Mouse (Mus musculus) cerebellum, adult 11-12 months (tissue): ENCODE data around the gene Wrb.
"Not testable (repeated sequence)": the region's sequence is repeated elsewhere in the genome, so short reads cannot be mapped to it uniquely, and the experiment has no call there.

ENCODE experiments used
- DNase-seq: peaks from one replicate; pipeline ENCODE4 v3.0.0; 2022

The Wrb gene

DNA sequence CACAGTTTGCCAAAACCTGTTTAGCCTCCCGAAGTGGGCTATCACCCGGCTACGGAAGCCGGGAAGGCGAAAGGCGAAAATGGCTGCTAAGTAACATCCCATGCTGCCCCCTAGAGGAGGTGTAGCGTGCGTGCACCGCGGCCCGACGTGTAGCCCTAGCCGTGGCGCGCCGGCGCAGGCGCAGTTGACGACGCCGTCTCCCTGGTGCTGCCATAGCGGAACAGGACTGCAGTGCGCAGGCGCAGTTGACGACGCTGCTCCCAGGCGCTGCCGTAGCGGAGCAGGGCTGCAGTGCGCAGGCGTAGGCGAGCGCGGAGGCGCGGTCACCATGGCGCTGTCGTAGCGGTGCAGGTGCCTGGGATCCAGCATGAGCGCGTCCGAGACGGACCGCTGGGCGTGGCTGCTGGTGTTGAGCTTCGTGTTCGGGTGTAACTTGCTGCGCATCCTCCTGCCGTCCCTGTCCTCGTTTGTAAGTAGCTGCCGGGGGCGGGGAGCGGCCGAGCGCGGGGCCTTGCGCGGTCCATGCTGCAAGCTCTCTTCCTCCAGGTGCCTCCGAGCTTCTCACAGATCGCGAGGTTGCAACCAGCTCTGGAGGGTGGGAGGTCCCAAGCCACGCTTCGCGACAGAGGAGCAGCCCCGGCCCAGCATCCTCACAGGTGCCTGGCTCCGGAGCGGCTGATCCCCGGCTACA lies at the start of gene Wrb:
Wrb (plus strand) TSS at position 298 of the 691 bp plus-strand sequence.
- peak; percentile 100 for DNase-seq

- DNase-seq: no peak
These were observed 49.2 kb upstream of the Wrb start for GRCm38 (mm10) chr16:96095966-96096365.

DNA sequence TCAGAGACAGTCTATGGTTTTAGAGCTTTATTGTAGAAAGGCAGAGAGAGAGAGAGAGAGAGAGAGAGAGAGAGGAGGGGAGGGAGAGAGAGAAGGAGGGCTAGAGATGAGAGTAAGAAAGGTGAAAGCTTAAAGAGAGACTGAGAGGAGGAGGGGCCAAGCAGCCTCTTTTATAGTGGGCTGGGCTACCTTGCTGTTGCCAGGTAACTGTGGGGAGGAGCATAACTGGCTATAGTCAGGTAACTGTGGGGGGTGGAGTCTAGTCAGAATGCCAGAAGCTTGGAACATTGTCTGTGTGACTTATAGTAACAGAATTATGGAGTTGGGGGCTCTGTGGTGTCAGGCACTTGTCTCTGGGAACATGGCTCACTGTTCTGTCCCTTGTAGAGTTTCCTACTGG lies 47.4 kb upstream of the Wrb start:
- not testable (repeated sequence) for DNase-seq

DNA sequence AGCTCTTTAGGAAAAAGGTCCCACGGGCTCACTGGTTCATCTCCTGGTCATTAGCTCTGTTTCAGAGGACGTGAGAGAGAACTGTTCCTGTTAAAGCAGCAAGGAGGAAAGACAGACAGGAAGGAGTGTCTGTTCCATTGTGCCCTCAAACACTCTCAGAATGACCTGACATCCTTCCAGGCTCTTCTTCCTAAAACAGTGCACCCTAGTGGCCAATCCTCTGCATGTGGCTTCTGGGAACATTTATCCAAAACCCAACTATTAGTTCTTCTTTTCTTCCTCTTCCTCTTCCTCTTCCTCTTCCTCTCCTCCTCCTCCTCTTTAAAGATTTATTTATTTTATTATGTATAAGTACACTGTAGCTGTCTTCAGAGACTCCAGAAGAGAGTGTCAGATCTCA lies 42.2 kb upstream of the Wrb start:
- no peak for DNase-seq

GRCm38 (mm10) chr16:96109673-96110072 lies 35.5 kb upstream of the Wrb start:
- DNase-seq: no peak

DNA sequence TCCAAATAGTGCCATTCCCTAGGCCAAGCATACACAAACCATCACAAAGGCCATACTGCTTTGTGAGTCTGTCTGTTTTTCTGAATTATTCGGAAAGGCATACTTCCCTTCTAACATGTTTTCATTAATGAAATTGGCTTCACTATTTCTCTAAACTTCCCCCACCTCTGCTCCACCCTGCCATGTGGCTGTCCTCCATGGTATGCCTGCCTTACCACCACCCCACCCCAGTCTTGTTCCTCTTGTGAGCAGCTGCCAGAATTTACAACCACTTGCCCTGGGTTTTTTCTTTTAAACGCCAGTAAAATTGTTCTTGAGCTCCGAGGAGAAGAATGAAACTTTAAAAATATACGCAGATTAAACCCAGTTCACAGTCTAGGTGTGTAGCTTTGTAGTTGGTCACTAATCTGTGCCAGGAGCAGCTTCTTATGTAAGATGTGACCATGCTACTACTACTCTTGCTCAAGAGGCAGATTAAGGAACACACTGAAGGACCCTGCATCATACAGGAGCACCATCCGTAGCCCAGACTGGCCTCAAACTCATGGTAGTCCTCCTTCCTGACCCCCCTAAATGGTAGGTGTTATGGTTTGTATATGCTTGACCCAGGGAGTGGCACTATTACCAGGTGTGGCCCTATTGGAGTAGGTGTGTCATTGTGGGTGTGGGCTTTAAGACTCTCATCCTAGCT lies 34.4 kb upstream of the Wrb start:
- no peak for DNase-seq

- DNase-seq: no peak
These were observed 32.4 kb upstream of the Wrb start for GRCm38 (mm10) chr16:96112769-96113168.

DNA sequence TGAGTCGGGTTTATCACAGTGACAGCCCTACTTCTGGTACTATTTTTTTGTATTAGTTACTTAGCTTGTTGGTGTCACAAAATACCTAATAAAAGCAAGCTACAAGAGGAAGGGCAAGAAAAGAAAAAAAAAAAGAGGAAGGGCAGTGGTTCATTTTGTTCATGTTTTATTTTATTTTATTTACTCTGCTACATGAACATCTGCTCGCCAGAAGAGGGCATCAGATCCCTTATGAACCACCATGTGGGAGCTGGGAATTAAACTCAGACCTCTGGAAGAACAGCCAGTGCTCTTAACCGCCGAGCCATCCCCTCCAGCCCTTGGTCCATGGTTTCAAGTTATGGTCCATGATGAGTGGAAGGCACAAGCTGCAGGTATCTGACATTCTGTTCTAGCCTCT lies 30.5 kb upstream of the Wrb start:
- DNase-seq: no peak

DNA sequence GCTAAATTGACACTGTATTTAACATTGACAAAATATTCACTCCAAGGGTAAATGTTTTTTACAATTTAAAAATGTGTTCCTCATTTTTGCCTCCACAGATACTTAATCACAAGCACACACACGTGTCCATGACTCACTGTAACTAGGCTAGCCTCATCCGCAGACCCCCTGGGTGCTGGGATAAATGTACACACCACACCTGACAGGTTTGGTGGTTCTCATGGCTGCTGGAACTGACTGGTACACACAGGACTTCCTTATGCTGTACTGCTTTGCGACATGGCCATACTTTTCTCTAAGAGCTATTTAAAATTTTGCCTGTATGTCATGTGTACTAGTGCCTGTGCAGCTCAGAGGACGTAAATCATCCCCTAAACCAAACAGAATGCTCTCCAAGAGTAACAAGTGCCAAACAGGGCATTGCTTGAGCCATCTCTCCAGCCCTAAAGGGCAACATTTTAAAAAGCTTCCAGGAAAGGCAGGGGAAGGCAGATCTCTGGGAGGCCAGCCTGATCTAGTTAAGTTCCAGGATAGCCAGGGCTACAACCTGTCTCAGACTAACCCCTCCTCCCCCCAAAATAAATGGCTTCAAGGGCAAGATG lies 25.1 kb upstream of the Wrb start:
- DNase-seq: no peak

DNA sequence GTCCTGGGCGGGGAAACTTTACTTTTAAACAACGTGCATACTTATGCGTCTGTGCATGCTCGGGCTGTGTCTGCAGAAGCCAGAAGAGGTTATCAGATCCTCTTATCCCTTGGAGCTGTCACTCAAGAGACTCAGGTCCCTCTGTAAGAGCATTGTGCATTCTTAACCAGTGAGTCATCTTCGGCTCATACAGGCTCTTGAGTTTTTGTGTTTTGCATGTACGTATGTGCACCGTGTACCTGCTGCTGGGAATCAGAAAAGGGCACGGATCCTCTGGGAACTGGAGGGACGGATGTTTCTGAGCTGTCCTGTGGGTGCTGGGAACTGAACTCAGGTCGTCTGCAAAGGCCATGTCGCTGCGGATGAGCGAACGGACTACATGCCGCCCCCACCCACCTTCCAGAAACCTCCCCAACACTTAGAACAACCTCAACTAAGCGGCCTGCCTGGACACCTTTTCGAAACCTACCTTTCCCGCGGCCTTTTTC lies 18.5 kb upstream of the Wrb start:
- peak; percentile 52 for DNase-seq

DNA sequence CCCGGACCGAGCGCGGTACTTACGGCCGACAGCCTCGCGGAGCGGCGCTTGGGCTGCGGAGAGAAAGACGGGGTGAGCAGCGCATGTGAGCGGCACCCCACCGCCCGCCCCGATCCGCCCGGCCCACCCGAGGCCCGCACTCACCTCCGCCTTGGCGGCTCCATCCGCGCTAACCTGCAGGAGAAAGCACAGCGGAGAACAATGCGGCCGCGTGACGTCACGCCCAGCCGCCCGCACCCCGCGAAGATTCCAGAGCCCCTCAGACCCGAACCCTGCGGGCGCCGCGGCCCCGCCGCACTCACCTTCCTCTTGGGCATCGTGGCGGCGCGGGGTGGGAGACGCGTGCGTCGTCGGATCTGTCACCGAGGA lies 17.9 kb upstream of the Wrb start:
- DNase-seq: no peak

- DNase-seq: peak; percentile 98
These were observed 17.4 kb upstream of the Wrb start, which contains the start of gene Hmgn1 for GRCm38 (mm10) chr16:96127657-96128344. Gene Hmgn1, minus strand, starts transcription at chr16:96127729.

DNA sequence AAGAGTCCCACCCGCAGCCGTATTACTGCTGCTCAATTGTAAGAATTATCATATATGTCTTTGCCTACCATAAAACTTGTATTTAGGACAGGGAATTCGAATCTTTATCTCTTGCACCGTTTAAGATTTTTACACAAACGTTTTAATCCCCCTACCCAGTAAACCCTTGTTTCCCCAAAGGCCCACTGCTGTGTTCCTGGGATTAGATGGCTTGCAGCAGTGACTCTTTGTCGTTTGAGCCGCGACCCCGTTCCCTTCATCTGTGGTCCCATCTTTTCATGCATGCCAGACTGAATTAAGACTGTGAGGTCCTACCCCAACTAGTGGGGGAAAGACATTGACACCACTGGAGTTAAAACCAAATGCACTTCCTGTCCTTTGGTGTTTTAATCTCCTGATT lies 16.7 kb upstream of the Wrb start:
- DNase-seq: no peak

DNA sequence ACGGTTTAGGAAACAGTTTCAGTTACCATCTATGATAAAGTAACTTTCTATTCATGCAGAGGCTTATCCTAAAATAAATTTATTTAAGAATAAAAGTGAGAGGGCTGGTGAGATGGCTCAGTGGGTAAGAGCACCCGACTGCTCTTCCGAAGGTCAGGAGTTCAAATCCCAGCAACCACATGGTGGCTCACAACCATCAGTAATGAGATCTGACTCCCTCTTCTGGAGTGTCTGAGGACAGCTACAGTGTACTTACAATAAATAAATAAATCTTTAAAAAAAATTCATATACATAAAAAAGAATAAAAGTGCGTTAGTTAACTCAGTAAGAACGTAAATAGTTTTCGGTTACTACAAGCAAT lies 478 bp upstream of the Wrb start:
- not testable (repeated sequence) for DNase-seq

DNA sequence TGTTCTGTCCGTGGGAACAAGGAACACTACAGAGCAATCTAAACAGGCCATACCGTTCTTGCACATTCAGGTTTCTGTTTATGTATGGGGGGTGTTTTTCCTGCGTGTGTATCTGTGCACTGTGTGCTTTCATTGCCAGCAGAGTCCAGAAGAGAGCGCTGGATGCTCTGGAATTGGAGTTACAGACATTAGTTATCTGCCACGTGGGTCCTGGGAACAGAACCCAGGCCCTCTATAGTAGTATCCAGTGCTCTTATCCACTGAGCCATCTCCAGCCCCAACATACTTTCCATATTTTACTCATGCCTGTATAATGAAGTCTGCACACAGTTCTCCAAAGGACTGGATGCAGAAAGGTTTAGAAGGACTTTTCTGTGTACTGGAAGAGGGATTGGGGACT lies 607 bp downstream of the Wrb start:
- DNase-seq: no peak

GRCm38 (mm10) chr16:96148834-96149233 lies 3.6 kb downstream of the Wrb start:
- DNase-seq: no peak

DNA sequence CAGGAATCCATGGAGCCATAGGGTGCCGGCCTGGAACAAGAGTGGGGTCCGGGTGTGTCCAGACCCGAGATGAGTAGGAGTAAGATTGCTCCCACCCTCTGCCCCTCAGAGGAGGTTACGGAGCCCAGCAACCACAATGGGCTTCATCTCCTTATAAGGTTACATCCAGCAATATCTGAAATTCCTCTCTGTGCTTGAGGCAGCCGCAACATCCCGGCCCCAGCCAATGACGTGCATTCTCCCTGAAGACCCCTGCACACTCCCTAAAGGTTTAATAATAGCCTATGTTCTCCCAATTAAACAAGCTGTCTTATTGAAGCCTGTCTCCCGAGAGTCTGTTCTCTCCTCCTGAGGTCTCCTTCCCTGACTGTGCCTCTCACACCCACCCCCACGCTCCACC lies 4.1 kb downstream of the Wrb start:
- DNase-seq: no peak

GRCm38 (mm10) chr16:96150995-96151394 lies 5.8 kb downstream of the Wrb start:
- no peak for DNase-seq

DNA sequence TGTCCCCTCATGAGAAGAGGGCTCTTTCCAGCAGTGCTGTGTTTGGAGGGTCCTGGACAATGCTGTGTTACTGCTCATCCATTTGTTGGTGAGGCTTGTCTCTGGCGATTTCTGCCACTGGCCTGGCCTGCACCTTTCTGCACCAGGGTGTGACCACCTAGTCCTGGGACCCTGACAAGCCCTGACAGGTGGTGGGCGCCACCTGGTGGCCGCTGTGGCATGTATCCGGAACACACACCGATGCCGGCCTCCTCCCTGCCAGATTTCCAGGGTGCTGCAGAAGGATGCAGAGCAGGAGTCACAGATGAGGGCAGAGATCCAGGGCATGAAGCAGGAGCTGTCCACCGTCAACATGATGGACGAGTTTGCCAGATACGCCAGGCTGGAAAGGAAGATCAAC lies 6.3 kb downstream of the Wrb start:
- peak; percentile 86 for DNase-seq

DNA sequence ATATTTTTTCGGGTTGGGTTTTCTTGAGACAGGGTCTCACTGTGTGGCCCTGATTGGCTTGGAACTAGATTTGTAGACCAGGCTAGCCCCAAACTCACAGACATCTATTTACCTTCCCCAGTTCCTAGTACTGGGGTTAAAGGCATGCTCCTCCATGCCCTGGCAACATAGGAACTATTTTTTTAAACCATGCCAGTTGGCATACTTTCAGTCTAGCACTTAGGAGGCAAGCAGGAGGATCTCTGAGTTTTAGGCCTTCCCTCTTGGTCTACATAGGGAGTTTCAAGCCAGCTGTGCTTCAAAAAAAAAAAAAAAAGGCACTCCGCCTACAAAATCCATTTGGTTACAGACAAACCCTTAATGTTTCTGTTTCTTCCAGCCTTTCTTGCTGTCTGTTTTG lies 9.3 kb downstream of the Wrb start:
- DNase-seq: no peak

DNA sequence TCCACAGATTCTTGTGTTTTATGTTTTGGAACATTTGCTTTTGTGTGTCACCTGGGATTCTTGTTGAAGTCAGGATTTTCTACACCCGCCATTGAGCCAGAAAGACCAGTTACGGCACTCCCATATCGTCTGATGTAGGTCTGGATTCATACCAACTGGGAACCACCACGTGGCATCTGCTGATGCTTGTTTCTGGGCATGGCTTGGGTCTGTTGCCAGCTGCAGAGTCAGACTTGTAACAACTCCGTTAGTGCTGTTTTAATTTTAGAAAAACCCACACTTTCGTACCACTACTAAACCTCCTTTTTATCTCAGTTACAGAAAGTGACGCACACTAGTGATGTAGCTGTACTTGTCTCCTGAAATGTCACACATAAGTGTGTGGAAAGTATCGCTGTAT lies 10.8 kb downstream of the Wrb start:
- no peak for DNase-seq

DNA sequence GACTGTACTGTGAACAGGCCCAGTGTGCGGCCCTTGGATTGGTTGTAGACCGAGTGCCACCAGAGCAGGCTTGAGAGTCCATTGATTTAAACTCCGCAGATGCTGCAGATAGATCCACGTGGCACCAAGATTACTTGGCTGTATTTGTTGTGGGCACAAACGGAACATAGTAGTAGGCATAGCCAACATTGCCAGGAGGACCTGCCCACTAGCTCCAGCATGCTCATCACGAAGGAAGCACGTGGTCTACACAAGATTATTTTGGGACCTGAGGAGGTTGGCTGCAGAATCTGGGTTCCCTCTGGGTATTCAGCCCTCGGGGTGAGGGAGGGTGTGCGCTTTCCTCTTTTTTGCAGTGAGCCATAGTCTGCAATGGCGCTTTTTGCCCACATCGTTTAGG lies 12.0 kb downstream of the Wrb start:
- no peak for DNase-seq

- no peak for DNase-seq
These were observed 13.4 kb downstream of the Wrb start for GRCm38 (mm10) chr16:96158511-96159080.
